In genomic region chr3:58525652-58526407, GRCm38 (mm10) we compare ENCODE assay signal across 8 mouse cellular contexts. TPM values are rescaled to one million over a fixed set of nuclear protein-coding genes. Genes with fewer than 3 reads are reported as not detected.
DNase-seq lines count a peak whose midpoint lies in the region; ATAC-seq and TF ChIP-seq lines count a peak whose summit lies in the region.

TSS of gene Eif2a (plus strand) at chr3:58525821.
TSS of gene Serp1 (minus strand) at chr3:58525892.

- H3K27ac ChIP-seq in heart, embryonic 12.5 days (ENCODE audit: poor library complexity, severe bottlenecking): peak within 1 kb of the TSS; percentile 94
- H3K27ac ChIP-seq in kidney, postnatal 0 days: peak within 1 kb of the TSS; percentile 96
- peak within 1 kb of the TSS; percentile 87 for H3K27ac ChIP-seq in liver, embryonic 11.5 days (ENCODE audit: low read depth, low read length)
- peak within 1 kb of the TSS; percentile 92 for H3K27ac ChIP-seq in stomach, embryonic 14.5 days (ENCODE audit: low read length)

- peaks cover 22% of the 10 kb centered on the region for H3K36me3 ChIP-seq in heart, embryonic 12.5 days
- H3K36me3 ChIP-seq in kidney, postnatal 0 days (ENCODE audit: insufficient read depth, low read length): peaks cover 13% of the 10 kb centered on the region
- peaks cover 6% of the 10 kb centered on the region; the same call in 1 of the 2 replicates for H3K36me3 ChIP-seq in liver, embryonic 11.5 days (ENCODE audit: control insufficient read depth, insufficient read depth, low read length)
- peaks cover 16% of the 10 kb centered on the region for H3K36me3 ChIP-seq in stomach, embryonic 14.5 days (ENCODE audit: control insufficient read depth, insufficient read depth, low read length)

- H3K4me3 ChIP-seq in heart, embryonic 12.5 days: peak within 1 kb of the TSS; percentile 98
- peak within 1 kb of the TSS; percentile 96 for H3K4me3 ChIP-seq in kidney, postnatal 0 days (replicated peaks; ENCODE audit: low read depth, low read length)
- peak within 1 kb of the TSS; percentile 86 for H3K4me3 ChIP-seq in liver, embryonic 11.5 days (ENCODE audit: low read depth, low read length)
- peak within 1 kb of the TSS; percentile 92 for H3K4me3 ChIP-seq in stomach, embryonic 14.5 days (ENCODE audit: low read depth, low read length)

- H3K9me3 ChIP-seq in heart, embryonic 12.5 days (replicated peaks): no peaks in the 10 kb centered on the region
- H3K9me3 ChIP-seq in kidney, postnatal 0 days (replicated peaks; ENCODE audit: low read length): no peaks in the 10 kb centered on the region
- no peaks in the 10 kb centered on the region for H3K9me3 ChIP-seq in liver, embryonic 11.5 days (ENCODE audit: control insufficient read depth, low read length)
- H3K9me3 ChIP-seq in stomach, embryonic 14.5 days (ENCODE audit: control insufficient read depth, low read depth, low read length): no peaks in the 10 kb centered on the region

- H3K9ac ChIP-seq in heart, embryonic 12.5 days: peak within 1 kb of the TSS; percentile 98
- peak within 1 kb of the TSS; percentile 97 for H3K9ac ChIP-seq in kidney, postnatal 0 days (ENCODE audit: low read depth, low read length)
- H3K9ac ChIP-seq in liver, embryonic 11.5 days (ENCODE audit: low read depth, low read length): peak within 1 kb of the TSS; percentile 93
- peak within 1 kb of the TSS; percentile 82 for H3K9ac ChIP-seq in stomach, embryonic 14.5 days (replicated peaks; ENCODE audit: low read depth, low read length)

- peaks cover 5% of the 10 kb centered on the region for H3K4me1 ChIP-seq in heart, embryonic 12.5 days (replicated peaks)
- H3K4me1 ChIP-seq in kidney, postnatal 0 days (replicated peaks; ENCODE audit: insufficient read depth, low read length): 0 out of 2 replicates have a peak, but pooled peaks cover 3% of the 10 kb centered on the region
- H3K4me1 ChIP-seq in liver, embryonic 11.5 days (replicated peaks; ENCODE audit: control insufficient read depth, insufficient read depth, low read length): peaks cover 11% of the 10 kb centered on the region; the same call in 1 of the 2 replicates
- peaks cover 9% of the 10 kb centered on the region; the same call in 1 of the 2 replicates for H3K4me1 ChIP-seq in stomach, embryonic 14.5 days (ENCODE audit: control insufficient read depth, insufficient read depth, low read length)

- H3K4me2 ChIP-seq in heart, embryonic 12.5 days: peak within 1 kb of the TSS; percentile 72
- H3K4me2 ChIP-seq in kidney, postnatal 0 days (ENCODE audit: low read length): peak within 1 kb of the TSS; percentile 87
- peak within 1 kb of the TSS; percentile 84 for H3K4me2 ChIP-seq in liver, embryonic 11.5 days
- H3K4me2 ChIP-seq in stomach, embryonic 14.5 days (replicated peaks; ENCODE audit: low read depth, low read length): peak within 1 kb of the TSS; percentile 69

- peak; percentile 97 for ATAC-seq in erythroid progenitor cell, adult 5-6 weeks (replicated peaks; ENCODE audit: low FRiP score, poor library complexity, severe bottlenecking)
- peak; percentile 99 for ATAC-seq in heart, embryonic 12.5 days (ENCODE audit: insufficient number of reproducible peaks, low FRiP score)
- peak; percentile 99 for ATAC-seq in kidney, postnatal 0 days (replicated peaks; ENCODE audit: low FRiP score, low read depth)
- ATAC-seq in liver, embryonic 11.5 days (replicated peaks; ENCODE audit: low FRiP score): peak; percentile 98
- peak; percentile 99 for ATAC-seq in stomach, embryonic 14.5 days (ENCODE audit: insufficient number of reproducible peaks, insufficient read depth, low FRiP score, low read depth)

- H3K27me3 ChIP-seq in heart, embryonic 12.5 days (replicated peaks): no peaks in the 10 kb centered on the region
- no peaks in the 10 kb centered on the region for H3K27me3 ChIP-seq in kidney, postnatal 0 days (ENCODE audit: insufficient read depth, low read length)
- no peaks in the 10 kb centered on the region for H3K27me3 ChIP-seq in liver, embryonic 11.5 days (replicated peaks; ENCODE audit: control insufficient read depth, insufficient read depth, low read length)
- no peaks in the 10 kb centered on the region for H3K27me3 ChIP-seq in stomach, embryonic 14.5 days (ENCODE audit: control insufficient read depth, insufficient read depth, low read length)

- peak; percentile 99 for DNase-seq in CD4-positive helper T cell, adult 2 months (ENCODE audit: low read depth, low spot score)
- peak; percentile 96 for DNase-seq in brain, embryonic 18.5 days (ENCODE audit: low read depth, low spot score)
- DNase-seq in kidney, postnatal 0 days (ENCODE audit: low spot score): peak; percentile 99
- peak; percentile 98 for DNase-seq in liver, embryonic 11.5 days (ENCODE audit: low spot score)
- DNase-seq in naive thymus-derived CD4-positive, alpha-beta T cell, adult 2 months (ENCODE audit: low read depth): peak; percentile 99

- WGBS in heart, embryonic 12.5 days: under 1% methylated on average over 56 of the region's 57 CpGs
- under 1% methylated on average over 57 of the region's 57 CpGs for WGBS in kidney, postnatal 0 days
- under 1% methylated on average over 55 of the region's 57 CpGs for WGBS in liver, embryonic 11.5 days
- WGBS in stomach, embryonic 14.5 days: under 1% methylated on average over 57 of the region's 57 CpGs

- TF ChIP-seq CTCF in kidney, postnatal 0 days (IDR thresholded peaks at IDR 0.05; ENCODE audit: low read depth): no peak

RNA-seq across cellular contexts. Expression of gene Eif2a, which starts in this region (rescaled TPM):
- 52.8 and 54.1 TPM in 2 replicates for total RNA-seq in erythroid progenitor cell, adult 5-6 weeks (2015; ENCODE audit: low replicate concordance)
- 24.0 and 32.2 TPM in 2 replicates for total RNA-seq in erythroid progenitor cell, adult 5-6 weeks (2017; ENCODE audit: low replicate concordance)
- 36.5 and 36.9 TPM in 2 replicates for polyA plus RNA-seq in heart, embryonic 12.5 days (2016; fragmentation: Nextera tagmentation; extraction: Ambion mirVana)
- polyA plus RNA-seq in kidney, postnatal 0 days (2015; fragmentation: Nextera tagmentation; extraction: Ambion mirVana): 51.5 and 55.8 TPM in 2 replicates
- 66.1 and 71.3 TPM in 2 replicates for polyA plus RNA-seq in liver, embryonic 11.5 days (2014; fragmentation: Nextera tagmentation; extraction: Ambion mirVana)
- polyA plus RNA-seq in stomach, embryonic 14.5 days (2014; fragmentation: Nextera tagmentation; extraction: Ambion mirVana): 56.1 and 59.5 TPM in 2 replicates

RNA-seq across cellular contexts. Expression of gene Serp1, which starts in this region (rescaled TPM):
- total RNA-seq in erythroid progenitor cell, adult 5-6 weeks (2015; ENCODE audit: low replicate concordance): 39.3 and 40.7 TPM in 2 replicates
- 30.8 and 32.4 TPM in 2 replicates for total RNA-seq in erythroid progenitor cell, adult 5-6 weeks (2017; ENCODE audit: low replicate concordance)
- 108 and 109 TPM in 2 replicates for polyA plus RNA-seq in heart, embryonic 12.5 days (2016; fragmentation: Nextera tagmentation; extraction: Ambion mirVana)
- 142 and 159 TPM in 2 replicates for polyA plus RNA-seq in kidney, postnatal 0 days (2015; fragmentation: Nextera tagmentation; extraction: Ambion mirVana)
- polyA plus RNA-seq in liver, embryonic 11.5 days (2014; fragmentation: Nextera tagmentation; extraction: Ambion mirVana): 161 and 178 TPM in 2 replicates
- 119 and 143 TPM in 2 replicates for polyA plus RNA-seq in stomach, embryonic 14.5 days (2014; fragmentation: Nextera tagmentation; extraction: Ambion mirVana)

Comparison
In these comparisons a context has a peak if more than half of its experiments do, and no peak if none do; other contexts are left out.
1. Peak in every context shown above with its lines: DNase-seq, ATAC-seq, H3K4me3 ChIP-seq and H3K27ac ChIP-seq.